Mouse (Mus musculus) cerebral cortex, adult 2 months (tissue): ENCODE results near the gene Fignl1.

Source experiments
- WGBS: fragments of 180-500 bp; shearing (Covaris S2); methylation state at CpG from one replicate; pipeline ENCODE4 v1.1.7; 2018; 5-methylcytosine and 5-hydroxymethylcytosine counted together

The Fignl1 gene

DNA sequence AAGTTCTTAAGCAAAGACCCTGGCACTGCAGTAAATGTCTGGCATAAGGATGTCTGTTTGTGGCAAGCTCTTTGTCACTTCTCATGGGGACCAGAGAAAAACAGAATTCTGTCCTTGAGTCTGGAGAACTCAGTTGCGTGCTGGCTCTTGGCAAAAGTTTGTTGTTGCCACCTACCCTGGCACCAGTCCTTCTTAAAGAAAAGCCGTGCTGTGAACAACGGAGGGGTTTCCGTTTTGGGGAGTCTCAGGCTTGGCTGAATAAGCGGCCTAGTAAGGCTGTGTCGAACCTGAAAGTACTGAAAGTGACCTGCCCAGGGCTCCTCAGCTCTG lies 24.0 kb upstream of the Fignl1 start:
- 69% methylated on average over 6 of the region's 6 CpGs for WGBS

DNA sequence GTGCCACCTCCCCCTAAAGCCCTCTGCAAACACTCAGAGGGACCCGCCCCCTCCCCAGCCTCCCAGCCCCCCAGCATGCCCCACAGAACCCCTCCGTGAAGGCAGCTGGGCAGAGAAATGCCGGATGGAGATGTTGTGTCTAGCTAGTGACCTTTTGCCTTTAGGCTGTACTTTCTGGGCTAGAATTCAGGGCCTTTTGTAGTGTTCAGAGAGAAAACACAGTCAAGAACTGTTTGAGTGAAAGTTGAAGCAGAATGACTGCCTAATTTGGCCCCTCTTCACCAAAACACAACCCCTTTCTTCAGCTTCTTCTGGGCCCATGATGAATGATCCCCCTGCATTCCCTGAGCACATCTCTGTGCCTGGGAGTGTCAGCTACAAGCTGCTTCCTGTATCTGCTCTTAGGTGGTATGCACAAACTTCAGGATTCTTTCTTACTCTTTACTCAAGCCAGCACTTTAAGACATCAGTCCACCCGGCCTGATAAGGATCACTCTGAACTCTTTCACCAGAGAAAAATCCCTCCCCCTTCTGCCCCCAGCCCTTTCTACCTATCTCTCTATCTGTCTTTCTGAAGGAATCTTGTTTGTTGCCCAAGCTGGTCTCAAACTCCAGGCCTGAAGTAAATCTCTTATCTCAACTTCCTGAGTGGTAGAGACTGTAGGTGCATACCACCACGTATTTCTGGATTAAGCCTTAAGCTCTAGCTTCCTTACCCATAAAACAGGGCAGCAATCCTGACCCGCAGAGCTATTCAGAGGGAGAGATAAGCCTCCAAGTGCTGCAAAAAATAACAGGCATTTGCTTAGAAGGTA lies 23.4 kb upstream of the Fignl1 start:
- 69% methylated on average over 6 of the region's 6 CpGs for WGBS

DNA sequence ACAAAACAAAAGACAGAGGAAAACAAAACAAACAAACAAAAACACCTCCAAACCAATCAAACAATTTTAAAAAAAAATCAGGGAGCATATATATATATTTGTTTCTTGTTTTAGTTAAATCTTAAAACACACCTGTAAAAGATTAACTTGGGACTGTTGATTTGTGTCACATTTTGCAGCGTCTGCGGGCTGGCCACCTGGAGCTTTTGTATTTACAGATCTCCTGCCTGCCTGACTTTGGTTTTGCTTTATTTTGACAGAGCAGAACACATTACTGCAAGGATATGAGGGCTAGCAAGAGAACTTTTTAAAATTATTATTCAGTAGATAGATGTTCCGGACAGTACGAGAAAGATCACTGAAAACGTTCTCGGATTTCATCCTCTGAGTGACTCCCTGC lies 22.8 kb upstream of the Fignl1 start:
- WGBS, result 87% methylated on average over 6 of the region's 6 CpGs

DNA sequence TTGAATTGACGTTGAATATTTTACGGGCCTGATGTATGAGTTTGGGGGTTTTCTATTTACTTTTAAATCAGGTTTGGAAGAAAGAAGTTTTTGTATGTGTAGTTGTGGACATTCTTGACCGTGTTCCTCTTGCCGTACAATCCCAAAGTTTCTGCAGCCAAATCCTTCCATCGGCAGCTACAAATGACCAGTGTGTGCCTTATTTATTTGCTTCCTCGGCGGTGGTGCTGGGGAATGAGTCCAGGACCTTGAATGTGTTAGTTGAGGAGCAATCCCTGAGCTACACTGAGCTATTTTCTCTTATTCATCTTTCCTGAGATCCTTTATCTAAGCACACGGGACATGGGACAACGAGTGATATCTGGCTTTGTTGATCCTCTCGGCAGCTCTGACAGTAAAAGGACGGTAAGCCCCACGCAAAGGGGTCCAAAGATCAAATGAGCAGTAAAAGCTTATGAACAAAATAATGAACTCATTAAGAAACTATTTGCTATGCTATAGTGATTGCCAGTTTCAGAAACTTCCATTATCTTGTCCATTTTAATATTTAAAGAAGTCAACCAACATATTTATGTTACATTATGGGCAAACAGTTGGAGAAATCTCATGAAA lies 22.2 kb upstream of the Fignl1 start:
- 81% methylated on average over 12 of the region's 12 CpGs for WGBS

DNA sequence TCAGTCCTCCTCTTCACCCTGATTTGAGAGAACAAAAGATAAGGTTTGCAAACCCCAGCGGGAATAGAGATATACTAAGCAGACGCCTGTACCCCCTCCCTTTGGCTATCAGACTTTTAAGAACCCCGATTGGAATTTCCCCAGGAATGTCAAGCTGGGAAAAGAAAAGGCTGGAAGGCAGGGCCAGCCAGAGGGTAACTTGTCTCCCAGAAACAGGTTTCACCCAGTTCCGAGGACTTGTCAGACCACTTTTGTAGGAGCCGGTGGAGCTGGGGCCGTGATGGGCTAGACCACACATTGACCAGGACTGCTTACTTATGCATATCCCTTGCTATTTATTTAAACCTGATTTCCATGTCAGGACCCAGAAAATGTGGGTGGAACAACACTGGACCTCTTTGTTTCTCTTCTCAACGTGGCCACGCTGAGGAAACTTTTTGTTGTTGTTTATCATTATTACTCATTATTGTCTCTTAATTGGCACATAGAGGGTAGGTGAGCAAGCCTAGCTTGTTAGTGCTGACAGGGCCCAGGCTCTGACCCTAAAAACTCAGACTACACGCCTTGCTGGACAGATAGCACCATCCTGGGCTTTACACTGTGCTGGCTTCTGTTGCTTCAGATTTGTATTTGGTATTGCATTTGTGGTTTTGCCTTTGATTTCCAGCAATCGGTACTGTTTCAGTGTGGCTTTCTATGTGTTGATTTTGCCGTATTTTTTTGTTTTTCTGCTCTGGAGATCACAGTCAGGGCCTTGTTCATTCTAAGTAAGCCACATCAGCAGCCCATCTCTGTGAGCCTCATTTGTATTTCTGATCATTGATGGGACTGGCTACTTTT lies 20.6 kb upstream of the Fignl1 start:
- 67% methylated on average over 11 of the region's 11 CpGs for WGBS

DNA sequence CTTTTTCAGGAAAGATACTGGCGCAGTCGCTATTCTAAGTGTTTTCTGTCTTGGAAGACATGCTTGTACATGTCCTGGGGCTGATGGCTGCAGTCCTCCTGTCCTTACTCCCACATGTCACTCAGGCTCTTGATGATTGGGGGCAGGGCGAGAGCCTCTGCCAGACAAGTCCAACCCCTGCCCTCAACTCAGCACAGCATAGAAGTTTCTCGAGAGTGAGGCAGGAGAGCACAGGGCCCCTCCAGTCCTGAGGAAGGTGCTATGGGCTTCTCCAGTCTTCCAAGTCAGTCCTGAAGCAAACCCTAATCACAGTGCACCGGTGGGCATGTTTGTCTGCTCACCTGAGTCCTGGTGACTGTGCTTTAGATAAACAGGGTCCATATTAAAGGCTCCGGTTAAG lies 20.0 kb upstream of the Fignl1 start:
- WGBS, result 66% methylated on average over 6 of the region's 6 CpGs

DNA sequence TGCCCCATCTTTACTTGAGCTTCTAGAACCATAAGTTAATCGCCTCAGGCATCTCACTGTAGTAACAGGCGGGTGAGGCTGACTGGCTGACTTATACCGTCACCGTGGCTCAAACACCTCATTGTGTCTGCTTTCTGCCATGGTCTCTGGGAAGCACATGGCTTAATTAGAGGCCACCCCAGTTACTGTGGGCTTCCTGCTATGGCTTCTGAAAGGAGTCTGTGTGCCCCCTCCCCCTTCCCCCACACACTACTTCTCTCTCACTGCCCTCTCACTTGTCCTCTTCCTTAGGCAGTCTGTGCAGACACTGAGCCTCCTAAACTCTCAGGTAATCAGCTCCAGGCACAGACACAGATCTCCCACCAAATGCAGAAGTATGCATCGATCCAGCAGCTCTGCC lies 19.5 kb upstream of the Fignl1 start:
- 57% methylated on average over 5 of the region's 5 CpGs for whole genome bisulfite sequencing

DNA sequence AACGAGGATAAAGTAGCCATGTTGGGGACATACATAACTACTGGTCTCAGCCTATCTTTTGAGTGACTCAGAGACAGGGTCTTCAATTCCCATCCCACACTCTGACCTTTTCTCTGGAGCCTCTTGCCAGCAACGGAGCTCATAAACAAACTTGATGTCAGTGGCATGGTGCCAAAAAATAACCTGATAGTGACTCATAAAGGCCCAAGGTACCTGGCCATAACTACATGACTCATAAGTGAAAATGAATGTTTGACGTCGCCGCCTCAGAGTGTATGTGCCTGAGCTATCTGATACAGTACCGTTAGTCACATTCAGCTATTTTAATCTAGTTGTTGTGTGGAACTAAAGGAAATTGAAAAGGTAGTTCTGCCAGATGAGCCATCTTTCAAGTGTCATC lies 16.9 kb upstream of the Fignl1 start:
- WGBS, result 73% methylated on average over 6 of the region's 6 CpGs

DNA sequence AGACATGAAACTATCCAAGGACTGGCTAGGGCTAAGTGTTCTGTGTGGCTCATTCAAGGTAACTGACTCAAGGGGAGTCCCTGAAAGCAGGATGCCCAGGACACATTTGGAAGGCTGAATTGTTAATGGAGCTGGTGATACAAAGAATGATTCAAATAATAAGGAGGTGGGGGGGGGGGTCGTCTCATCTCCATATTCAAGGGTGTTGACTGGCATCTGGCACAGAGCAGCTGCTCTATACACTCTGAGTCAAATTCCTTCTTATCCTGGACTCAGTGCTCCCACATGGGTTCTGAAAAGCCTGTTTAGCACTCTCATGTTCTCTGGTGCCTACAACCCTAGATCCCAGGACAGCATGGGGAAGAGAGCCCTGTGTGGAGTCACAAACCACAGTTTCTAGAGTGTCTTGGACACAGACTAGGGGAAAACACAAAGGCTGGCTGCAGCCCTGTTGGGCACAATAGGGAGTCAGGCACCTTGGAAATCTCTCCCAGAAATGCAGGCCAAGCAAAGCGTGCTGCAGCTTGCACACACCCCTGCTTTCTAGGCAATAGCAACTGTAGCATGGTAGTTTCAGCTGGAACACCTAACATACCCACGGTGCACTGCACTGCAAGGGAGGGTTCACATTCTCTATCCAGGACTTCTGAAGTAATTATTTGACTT lies 16.3 kb upstream of the Fignl1 start:
- 61% methylated on average over 3 of the region's 3 CpGs for WGBS

DNA sequence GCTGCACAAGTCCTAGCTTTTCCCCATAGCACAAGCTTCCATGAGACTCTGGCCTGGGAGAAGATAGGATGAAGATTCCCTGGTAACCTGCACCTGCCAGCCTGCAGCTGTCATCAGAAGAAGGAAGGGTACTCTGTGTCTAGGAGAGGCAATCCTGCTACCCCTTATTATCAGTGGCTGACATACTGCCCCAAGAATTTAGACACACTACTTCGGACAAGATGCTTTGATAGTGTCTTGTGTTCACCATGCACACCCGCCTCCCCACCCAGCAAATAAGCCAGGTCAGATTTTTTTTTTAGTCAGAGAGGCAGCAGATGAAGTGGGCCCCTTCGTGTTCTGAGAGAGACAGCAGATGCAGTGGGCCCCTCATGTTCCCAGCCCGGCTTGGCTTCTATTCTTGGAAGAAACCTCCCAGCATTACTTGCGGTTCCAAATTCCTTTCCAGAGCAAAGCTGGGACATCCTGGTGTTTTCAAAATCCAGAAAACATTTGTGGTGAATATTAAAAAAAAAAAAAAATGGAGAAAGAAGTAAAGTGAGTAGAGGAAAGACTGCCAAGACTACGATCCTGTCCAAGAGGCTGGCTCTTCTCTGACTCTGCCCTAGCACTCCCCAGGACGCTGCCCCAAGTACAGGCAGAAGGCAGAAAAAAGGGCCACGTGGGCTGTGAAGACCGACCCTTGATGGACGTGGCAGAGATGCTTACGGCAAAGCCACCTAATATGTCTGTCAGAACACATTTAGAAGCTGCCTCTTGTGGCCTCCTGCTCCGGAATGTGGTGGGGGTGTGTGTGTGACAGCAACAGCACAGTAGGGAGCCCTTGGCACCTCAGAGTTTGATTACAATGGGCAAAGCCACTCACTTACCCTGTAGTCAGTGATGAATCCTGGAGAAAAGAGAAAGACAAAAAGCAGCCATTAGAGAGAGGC lies 15.5 kb upstream of the Fignl1 start:
- 70% methylated on average over 12 of the region's 12 CpGs for WGBS

DNA sequence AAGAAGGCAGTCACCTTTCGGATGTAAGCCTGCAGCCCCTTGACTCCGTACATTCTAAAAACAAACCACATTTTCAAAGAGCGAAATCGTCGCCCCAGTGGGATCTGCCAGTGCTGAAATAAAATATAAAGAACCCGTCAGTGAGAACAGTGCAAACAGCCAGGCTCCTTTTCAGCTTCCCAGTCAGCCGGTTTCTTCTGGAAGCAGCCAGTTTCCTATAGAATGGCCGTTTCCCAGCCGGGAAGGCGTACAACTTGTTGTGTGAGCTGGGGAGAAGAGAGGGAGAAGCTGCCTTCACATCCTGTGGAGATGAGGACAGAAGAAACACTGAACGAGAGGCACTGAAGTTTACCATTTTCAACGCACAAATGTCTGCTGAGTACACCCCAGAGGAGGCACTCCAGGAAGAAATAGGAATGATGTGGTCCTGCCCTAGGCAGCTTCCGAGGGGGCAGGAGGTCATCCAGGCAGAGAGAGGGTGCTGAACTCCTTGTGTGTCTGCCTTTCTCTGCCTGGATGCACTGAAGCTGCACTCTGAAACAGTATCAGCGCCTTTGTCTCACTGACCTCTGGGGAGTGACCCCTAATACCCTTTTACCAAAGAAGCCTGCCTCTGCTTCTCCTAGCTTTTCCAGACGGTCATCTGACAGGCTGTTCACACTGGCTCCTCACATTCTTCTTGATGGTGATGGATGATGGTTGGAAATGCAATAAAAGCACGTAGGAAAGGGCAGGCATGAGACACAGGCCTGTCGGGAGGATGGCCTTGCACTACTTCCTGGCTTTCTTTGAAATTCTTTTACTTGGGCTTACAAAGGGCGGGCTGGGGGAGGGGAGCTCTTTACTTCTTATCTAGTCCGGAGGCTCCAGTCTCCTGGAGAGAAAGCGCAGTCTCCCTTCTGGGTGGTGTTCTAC lies 13.7 kb upstream of the Fignl1 start:
- 48% methylated on average over 20 of the region's 20 CpGs for WGBS

DNA sequence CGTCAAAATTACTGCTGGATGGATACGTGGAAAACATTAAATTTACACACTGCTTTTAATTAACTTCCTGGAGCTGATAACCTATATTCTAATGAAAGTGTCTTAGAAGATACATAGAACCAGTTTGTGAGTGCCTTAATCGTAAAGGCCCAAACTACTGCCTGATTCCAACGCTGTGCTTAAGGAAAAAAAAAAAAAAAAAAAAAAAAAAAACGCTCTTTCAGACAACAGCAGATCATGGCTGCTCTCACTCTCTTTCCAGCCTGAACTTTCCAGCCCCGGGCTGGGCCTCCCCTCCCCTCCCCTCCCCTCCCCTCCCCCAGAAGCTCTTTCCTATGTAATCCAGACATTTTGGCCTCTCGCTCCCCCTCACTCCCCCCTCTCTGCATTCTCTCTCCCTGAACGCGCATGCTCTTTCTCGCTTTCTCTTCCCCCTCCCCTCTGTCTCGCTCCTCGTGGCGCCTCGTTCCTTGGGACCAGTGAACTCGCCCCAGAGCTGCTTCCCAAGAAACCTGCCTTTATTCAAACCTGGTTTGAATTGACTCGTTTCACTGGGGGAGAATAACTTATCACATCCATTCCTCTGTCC lies 12.7 kb upstream of the Fignl1 start:
- 18% methylated on average over 16 of the region's 16 CpGs for whole genome bisulfite sequencing

DNA sequence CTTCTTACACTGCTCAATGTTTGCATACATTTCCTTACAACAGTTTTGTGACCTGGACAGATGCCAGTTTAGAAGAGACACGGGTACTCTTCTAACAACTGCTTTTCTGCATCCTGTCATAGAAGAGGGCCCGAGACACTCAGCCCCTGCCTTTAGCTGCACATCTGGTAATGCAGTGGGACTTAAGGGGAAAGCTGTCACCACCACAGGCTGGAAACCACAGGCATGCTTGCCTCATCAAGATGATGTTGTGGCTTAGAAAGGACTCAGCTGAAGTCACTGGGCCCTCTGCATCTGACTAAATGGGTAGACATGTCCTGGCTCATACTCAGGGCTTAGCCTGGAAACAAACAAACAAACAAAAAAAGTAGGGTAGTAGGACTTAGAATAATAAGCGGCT lies 12.0 kb upstream of the Fignl1 start:
- WGBS, result 69% methylated on average over 3 of the region's 3 CpGs

DNA sequence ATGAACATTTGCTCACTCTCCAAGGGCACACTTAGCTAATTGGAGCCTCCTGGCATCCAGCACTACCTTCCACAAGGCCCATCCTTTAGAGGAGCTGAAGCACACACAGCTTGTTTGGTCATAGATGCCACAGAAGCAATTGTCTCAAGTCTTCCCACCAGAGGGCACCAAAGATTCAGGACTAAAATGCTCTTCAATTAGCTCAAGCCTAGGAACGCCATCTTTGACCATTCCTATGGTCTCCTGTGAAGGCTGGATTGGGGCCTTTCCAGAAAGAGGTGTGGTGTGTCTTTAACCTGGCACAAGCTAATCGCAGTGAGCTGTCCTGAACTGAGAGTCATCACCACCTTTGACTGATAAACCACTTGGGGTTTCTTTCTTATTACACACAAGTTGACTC lies 11.5 kb upstream of the Fignl1 start:
- 3% methylated on average over 2 of the region's 2 CpGs for WGBS

DNA sequence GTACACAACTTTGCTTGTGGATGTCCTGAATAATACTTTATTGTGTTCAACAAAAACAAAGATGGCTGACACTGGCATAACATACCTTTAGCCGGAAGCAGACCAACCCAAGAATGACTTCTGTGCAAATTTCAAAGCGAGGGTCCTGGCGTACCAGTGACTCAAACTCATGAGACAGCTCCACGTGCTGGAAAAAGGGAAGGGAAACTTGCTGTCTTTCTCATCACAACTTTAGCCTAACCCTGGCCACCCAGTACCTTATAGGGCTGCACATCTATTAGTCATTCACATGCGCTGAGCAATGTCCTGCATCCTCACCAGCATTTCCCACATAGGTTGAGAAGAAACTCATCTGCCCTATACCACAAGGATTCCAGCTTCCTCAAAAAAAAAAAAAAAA lies 10.4 kb upstream of the Fignl1 start:
- 90% methylated on average over 5 of the region's 5 CpGs for WGBS

DNA sequence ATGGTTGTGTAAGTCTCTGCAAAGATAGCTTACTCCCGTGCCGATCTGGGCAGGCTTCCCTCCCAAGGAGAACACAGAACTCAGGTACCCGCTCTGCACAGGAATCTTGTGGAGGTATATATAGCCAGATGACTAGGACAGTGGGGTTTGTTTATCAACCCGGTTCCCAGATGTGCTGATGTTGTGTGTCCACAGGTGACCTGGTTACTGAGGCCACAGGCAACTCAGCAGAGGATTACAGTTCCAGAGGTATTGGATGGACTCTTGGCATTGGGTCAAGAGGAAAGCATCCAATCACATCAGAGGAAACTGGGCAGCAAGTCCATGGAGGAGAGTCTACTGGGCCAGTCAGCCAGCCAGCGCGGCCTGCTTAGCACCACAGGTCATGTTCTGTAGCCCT lies 10.0 kb upstream of the Fignl1 start:
- WGBS, result 94% methylated on average over 6 of the region's 6 CpGs

DNA sequence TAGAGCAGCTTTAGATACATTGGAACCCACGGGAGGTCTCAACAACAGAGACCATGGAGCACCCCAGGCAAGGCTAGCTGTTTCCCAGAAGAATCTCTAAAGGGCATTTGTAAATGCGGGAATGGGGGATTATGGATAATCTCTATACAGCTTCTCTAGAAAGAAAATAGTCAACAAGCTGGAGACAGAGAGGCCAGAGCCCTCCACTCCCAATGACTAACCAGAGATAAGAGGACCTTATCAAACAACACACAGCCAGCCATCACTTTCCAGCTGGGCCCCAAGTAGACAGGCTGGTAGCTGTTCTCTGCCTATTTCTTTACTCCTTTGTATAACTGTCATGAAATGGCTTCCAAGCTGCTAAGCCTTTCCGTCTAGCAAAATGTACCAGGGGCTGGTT lies 7.0 kb upstream of the Fignl1 start:
- WGBS, result 84% methylated on average over 3 of the region's 3 CpGs

DNA sequence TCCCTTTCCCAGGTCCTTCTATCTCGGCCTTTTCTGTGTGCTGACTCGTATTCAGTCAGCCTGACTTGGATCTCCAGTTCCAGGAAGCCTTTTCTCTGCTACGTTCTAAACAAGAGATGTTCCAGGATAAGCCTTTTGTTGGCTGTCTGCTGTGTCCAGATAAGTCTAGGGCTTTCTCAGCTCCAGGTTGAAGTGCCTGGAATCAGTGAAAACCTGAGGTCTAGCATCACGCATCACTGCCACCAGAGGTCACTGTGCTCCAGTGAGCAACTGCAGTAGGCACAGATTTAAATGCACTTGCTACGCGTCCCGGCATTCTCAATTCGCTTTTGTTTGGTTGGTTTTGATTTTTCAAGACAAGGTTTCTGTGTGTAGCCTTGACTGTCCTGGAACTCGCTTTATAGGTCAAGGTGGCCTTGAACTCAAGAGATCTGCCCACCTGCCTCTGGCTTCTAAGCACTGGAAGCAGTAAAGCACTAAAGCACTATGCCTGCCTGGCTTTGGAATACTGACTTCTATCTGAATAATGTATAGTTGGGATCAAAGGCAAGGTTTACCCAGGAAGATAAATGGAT lies 3.2 kb upstream of the Fignl1 start:
- 22% methylated on average over 9 of the region's 9 CpGs for WGBS

DNA sequence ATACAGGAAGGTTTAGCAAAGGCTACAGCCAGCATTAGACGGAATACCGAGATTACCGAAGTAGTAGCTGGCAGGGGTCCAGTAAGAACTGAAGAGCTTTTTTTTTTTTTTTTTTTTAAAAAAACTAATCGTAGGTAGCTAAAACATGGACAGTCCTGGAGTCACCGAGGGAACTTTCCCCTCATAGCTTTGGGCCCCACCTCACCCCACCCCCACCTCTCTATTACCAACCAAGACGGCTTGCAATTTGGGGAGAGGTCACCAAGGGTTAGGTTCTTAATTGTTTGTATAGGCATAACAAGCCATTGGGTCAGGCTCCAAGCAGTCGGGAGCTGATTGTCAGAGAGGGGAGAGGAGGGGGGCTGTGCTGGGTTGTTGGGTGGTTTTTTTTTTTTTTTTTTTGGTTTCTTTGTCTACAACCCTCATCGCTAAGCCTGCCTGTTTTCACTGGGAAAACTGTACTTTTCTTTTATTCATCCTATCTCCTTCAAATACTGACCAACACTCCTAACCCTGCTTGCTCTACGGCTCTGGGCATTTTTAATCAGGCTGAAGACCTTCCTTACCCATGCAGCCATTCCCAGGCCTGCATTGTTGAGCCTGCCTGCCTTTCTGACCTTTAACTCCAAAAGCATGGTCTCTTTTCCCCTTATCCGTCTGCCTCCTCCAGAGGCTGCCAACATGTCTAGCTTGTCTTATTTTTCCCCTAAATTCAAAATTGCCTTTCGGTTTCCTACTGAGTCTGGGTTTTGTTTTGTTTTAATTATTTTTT lies 828 bp upstream of the Fignl1 start:
- WGBS, result 19% methylated on average over 11 of the region's 11 CpGs
